Mouse (Mus musculus) hindbrain, embryonic 13.5 days (tissue): ENCODE data around the gene Klhl35. TPM values are rescaled to one million over a fixed set of nuclear protein-coding genes. Genes with fewer than 3 reads are reported as not detected.

Experiments
- ATAC-seq: fragments of 200-750 bp; cut with Nextera tagmentation; 2 replicates; pipeline ENCODE4 v1.8.0; 2017; ENCODE audit warnings: moderate TSS enrichment; ENCODE audit not compliant: low FRiP score
- H3K27ac ChIP-seq: fragments of 300-500 bp; sonication (generic); 2 replicates; pipeline ENCODE4 v1.5.1; 2015; ENCODE audit warnings: inconsistent platforms, mild to moderate bottlenecking, moderate library complexity
- H3K27me3 ChIP-seq: fragments of 300-500 bp; sonication (generic); 2 replicates; pipeline ENCODE4 v1.6.1; 2015; ENCODE audit warnings: mild to moderate bottlenecking, inconsistent platforms
- H3K36me3 ChIP-seq: fragments of 300-500 bp; sonication (generic); 2 replicates; pipeline ENCODE4 v1.6.1; 2015; ENCODE audit warnings: mild to moderate bottlenecking, inconsistent platforms
- H3K4me1 ChIP-seq: fragments of 300-500 bp; sonication (generic); replicated peaks from 2 replicates; pipeline ENCODE4 v1.6.1; 2015; ENCODE audit warnings: inconsistent platforms
- H3K4me2 ChIP-seq: fragments of 300-500 bp; sonication (generic); 2 replicates; pipeline ENCODE4 v1.6.1; 2015; ENCODE audit warnings: inconsistent platforms, mild to moderate bottlenecking, moderate library complexity
- H3K4me3 ChIP-seq: fragments of 300-500 bp; sonication (generic); 2 replicates; pipeline ENCODE4 v1.5.1; 2015; ENCODE audit warnings: mild to moderate bottlenecking, inconsistent platforms
- H3K9ac ChIP-seq: fragments of 300-500 bp; sonication (generic); 2 replicates; pipeline ENCODE4 v1.6.1; 2015; ENCODE audit warnings: mild to moderate bottlenecking, inconsistent platforms
- H3K9me3 ChIP-seq: fragments of 300-500 bp; sonication (generic); 2 replicates; pipeline ENCODE4 v1.6.1; 2016; ENCODE audit warnings: inconsistent platforms
- WGBS: fragments of 180-500 bp; shearing (Covaris S2); methylation state at CpG from one replicate; pipeline ENCODE4 v1.1.7; 2015; 5-methylcytosine and 5-hydroxymethylcytosine counted together
- polyA plus RNA-seq: library from polyadenylated mRNA; unstranded; fragments of >200 nt; fragmentation: Nextera tagmentation; extraction: Ambion mirVana; gene quantifications from 2 replicates; pipeline ENCODE4 v1.2.1, GENCODE M21; 2015

Gene Klhl35
- 7.4 and 12.2 TPM in 2 replicates for polyA plus RNA-seq

DNA sequence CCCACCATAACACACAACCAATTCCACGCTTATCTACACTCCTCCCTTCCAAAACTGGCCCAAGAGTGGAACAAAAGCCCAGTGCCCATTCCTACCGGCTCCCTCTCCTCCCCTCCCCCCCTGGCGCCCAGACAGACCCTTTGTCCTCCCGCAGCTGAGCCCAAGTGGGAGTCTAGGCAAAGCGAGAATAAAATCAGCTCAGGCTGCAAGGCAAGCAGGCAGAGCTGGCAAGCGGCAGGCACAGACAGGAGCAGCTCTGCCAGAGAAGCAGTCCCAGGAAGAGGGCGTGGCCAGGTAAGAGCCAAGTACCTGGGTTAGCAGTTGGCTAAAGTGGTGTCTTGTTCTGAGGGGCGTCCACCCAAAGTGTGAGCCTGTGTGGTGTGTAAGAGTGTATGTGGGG, at the start of gene Klhl35:
TSS of gene Klhl35 (plus strand) at position 194 of the 400 bp plus-strand sequence.
- Histone ChIP-seq H3K36me3 (peaks cover 20% of the 10 kb centered on the region), H3K4me3 (peak within 1 kb of the TSS; percentile 22), H3K27me3 (no peaks in the 10 kb centered on the region), H3K27ac (peak within 1 kb of the TSS; percentile 80), H3K4me1 (peaks cover 56% of the 10 kb centered on the region), H3K9me3 (no peaks in the 10 kb centered on the region), H3K9ac (peak within 1 kb of the TSS; percentile 69), H3K4me2 (peak within 1 kb of the TSS; percentile 72)
- no peak for ATAC-seq
- 14% methylated on average over 8 of the region's 8 CpGs for WGBS

DNA sequence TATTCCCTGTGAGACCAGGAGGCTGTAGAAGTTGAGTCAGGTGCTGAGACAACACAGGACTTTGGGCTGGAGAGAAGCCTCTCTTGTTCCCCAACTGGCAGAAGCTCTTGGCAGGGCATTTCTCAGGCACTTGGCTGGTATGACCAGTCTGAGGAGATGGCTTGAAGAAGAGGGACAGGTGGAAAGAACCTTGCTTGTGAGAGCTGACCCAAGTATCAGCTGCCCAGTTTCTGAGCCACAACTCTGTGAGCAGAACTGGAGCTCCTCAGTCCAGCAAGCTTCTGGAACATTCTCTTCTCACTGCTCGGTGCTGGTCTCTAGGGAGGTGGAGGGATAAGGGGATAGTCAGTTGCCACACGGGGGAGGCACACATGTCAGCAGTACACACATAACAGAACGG, 46.5 kb upstream of the Klhl35 start:
- Histone ChIP-seq H3K4me2 (no peak overlapping the region), H3K9me3 (no peaks in the 10 kb centered on the region), H3K4me1 (peaks cover 22% of the 10 kb centered on the region), H3K27me3 (no peaks in the 10 kb centered on the region), H3K4me3 (no peak overlapping the region), H3K27ac (no peak overlapping the region), H3K9ac (no peak overlapping the region), H3K36me3 (peaks cover 26% of the 10 kb centered on the region)
- no peak for ATAC-seq
- WGBS, result 81% methylated on average over 3 of the region's 3 CpGs

DNA sequence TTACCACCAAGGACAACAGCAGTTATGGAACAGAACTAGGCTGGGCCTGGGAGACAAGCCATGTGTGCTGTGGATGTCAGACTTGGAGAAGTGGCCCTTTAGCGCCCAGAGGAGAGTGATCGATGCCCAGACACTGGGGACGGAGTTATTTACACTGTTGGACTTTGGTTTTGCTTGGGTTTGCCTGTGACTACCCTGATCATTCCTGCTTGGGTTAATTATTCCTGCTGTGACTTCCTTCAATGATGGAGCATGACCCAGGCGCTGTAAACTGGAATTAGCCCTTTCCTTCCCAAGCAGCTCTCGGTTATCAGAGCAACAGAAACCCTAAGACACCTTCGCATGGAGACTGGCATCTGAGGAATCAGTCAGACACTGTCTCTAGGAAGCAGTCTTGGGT, 44.8 kb upstream of the Klhl35 start:
- no peak overlapping the region for H3K9ac ChIP-seq
- 87% methylated on average over 6 of the region's 6 CpGs for WGBS
- peaks cover 25% of the 10 kb centered on the region for H3K36me3 ChIP-seq
- no peak overlapping the region for H3K27ac ChIP-seq
- peaks cover 32% of the 10 kb centered on the region for H3K4me1 ChIP-seq
- H3K27me3 ChIP-seq, result no peaks in the 10 kb centered on the region
- no peak overlapping the region for H3K4me3 ChIP-seq
- no peaks in the 10 kb centered on the region for H3K9me3 ChIP-seq
- no peak for ATAC-seq
- H3K4me2 ChIP-seq, result no peak overlapping the region

DNA sequence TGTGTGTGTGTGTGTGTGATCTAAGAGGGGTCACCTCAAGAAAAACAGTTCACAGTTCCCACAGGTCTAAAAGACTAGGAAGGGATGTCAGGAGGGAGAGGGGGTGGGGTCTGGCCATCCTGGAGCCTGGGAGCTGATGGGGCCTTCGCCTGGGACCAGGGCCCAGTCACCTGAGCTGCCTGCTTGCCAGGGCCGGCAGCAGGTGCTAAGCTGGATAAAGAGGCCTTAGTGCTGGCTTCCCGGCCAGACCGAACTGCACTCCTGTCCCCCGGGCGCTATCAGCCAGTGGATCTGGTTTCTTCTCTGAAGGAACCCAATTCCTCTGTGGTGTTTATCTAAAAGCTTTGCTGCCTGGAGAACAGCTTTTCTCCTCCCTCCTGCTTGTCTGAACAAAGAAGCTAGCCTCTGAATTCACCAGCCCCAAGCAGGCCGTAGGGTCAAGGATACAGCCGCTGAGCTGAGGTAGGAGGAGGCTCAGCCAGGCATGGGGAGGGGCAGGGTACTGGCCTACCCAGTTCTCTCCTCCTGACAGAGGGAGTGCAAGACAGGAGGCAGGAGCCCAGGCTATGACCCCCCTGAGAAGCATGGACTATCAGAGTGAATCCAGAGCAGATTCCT, 41.2 kb upstream of the Klhl35 start:
- Histone ChIP-seq H3K9me3 (no peaks in the 10 kb centered on the region), H3K9ac (no peak overlapping the region)
- ATAC-seq, result 0 out of 2 replicates have a peak, but pooled peaks have one; percentile 34

DNA sequence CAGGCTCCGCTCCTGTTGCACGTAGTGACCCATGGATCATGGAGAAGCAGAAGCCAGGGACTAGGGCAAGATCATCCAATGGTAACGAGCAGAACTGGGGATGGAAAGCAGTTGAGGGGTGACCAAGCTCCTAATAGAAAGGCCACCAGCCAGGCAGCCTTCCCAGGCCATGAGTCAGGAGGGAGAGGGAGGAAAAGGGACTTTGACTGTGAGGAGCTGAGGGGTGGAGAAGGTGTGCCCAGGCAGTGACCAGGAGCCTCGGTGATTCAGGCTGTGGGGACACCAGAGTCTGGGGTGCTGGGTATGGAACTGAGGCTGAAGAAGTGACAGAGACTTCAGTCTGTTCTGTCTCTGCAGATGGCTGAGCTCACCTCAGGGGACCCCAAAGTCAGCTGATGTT, 40.1 kb upstream of the Klhl35 start:
- H3K4me3 ChIP-seq, result no peak overlapping the region
- no peaks in the 10 kb centered on the region for H3K27me3 ChIP-seq
- peak overlapping the region; percentile 35; the same call in 1 of the 2 replicates for H3K27ac ChIP-seq
- 78% methylated on average over 4 of the region's 4 CpGs for WGBS
- H3K4me2 ChIP-seq, result no peak overlapping the region
- peak overlapping the region; percentile 2; the same call in 1 of the 2 replicates for H3K9ac ChIP-seq
- H3K36me3 ChIP-seq, result peaks cover 34% of the 10 kb centered on the region
- no peak for ATAC-seq
- no peaks in the 10 kb centered on the region for H3K9me3 ChIP-seq
- H3K4me1 ChIP-seq, result peaks cover 50% of the 10 kb centered on the region

More for the DNA sequence above, 41.2 kb upstream of the Klhl35 start:
- Histone ChIP-seq H3K36me3 (peaks cover 34% of the 10 kb centered on the region), H3K27ac (peak overlapping the region; percentile 76), H3K4me2 (no peak overlapping the region), H3K4me3 (no peak overlapping the region), H3K27me3 (no peaks in the 10 kb centered on the region), H3K4me1 (peaks cover 54% of the 10 kb centered on the region)
- 44% methylated on average over 8 of the region's 8 CpGs for WGBS

DNA sequence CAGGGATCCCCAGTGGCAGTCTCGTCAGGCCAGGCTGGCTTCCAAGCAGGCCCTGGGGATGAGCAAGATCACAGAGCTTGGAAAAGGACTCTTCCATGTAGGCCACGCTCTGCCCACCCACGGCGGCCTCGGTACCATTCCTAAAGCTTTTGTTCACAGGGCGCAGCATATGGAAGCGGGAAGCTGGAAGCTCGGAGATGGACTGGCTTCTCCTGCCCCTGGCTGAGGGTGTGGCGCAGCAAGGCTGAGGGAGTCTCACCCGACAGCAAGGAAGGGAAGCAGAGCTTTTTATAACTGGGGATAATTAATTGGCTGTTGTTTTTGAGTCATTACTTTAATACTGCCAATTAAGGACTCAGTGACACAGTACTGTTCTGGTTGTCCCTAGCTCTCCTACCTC, 38.8 kb upstream of the Klhl35 start:
- no peak overlapping the region for H3K9ac ChIP-seq
- H3K27ac ChIP-seq, result no peak overlapping the region; the same call in 1 of the 2 replicates
- H3K4me1 ChIP-seq, result peaks cover 52% of the 10 kb centered on the region
- 56% methylated on average over 10 of the region's 10 CpGs for WGBS
- no peaks in the 10 kb centered on the region for H3K27me3 ChIP-seq
- H3K36me3 ChIP-seq, result peaks cover 34% of the 10 kb centered on the region
- no peak for ATAC-seq
- no peaks in the 10 kb centered on the region for H3K9me3 ChIP-seq
- H3K4me3 ChIP-seq, result no peak overlapping the region
- H3K4me2 ChIP-seq, result no peak overlapping the region

DNA sequence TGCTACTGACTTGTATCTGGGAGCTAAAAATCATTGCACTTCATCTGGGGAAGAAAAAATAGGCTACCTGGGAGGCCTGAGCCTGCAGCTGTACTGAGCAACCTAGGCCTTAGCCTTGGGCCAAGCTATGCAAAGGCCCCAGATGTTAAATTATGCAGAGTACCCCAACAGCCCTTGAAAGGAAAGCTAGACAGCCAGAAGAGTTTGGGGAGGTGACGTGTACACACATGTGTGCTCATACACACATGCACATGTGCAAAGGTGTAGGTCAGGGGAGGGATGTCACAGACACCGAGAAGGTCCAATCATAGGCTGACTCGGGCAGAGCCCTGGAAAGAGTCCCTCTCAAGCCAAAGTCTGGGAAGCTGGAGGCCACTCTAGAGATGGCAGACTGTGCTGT, 37.8 kb upstream of the Klhl35 start:
- no peaks in the 10 kb centered on the region for H3K27me3 ChIP-seq
- H3K4me1 ChIP-seq, result peaks cover 57% of the 10 kb centered on the region
- H3K9me3 ChIP-seq, result no peaks in the 10 kb centered on the region
- H3K9ac ChIP-seq, result no peak overlapping the region
- no peak for ATAC-seq
- no peak overlapping the region for H3K27ac ChIP-seq
- peaks cover 34% of the 10 kb centered on the region for H3K36me3 ChIP-seq
- WGBS, result 91% methylated on average over 3 of the region's 3 CpGs
- no peak overlapping the region for H3K4me2 ChIP-seq
- H3K4me3 ChIP-seq, result no peak overlapping the region

DNA sequence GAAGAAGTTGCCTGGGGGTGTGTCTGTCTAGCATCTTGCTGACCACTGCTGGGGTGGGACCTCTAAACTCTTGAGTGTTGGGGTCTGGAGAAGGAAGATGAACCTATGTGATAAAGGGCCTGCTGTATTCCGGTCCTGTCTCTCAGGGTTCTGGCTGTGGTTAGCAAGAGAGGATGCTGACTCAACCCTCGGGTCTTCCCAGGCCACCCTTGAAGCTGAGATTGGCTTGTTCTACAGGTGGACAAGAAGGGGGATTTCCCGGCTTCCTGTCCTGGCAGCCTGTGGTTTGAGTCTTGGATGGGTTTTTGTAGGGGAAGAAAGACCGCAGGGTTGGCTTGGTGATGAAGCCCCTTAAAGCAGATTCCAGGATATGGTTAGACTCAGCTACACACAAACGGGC, 37.0 kb upstream of the Klhl35 start:
- ATAC-seq, result no peak
- peaks cover 56% of the 10 kb centered on the region for H3K4me1 ChIP-seq

DNA sequence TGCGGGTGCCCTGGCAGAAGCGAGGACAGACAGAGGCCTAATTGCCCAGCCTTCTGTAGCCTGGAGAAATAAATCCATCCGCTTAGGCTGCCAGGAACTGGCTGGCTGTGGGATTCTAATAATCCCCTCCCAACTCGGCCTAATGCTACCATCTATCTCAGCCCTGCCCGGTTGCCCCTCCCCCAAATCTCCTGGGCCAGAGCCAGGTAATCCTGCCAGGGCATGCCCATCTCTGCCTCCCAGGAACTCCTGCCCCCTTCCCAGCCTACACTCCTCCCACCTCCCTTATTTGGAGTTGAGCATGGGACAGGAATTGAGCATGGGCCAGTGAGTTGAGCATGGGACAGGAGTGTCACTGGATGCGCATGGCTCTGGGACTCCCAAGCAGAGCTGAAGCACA, 36.0 kb upstream of the Klhl35 start:
- Histone ChIP-seq H3K9me3 (no peaks in the 10 kb centered on the region), H3K9ac (no peak overlapping the region), H3K4me1 (peaks cover 56% of the 10 kb centered on the region), H3K4me3 (no peak overlapping the region), H3K27me3 (no peaks in the 10 kb centered on the region), H3K36me3 (peaks cover 28% of the 10 kb centered on the region), H3K4me2 (no peak overlapping the region), H3K27ac (peak overlapping the region; percentile 67)
- WGBS, result 55% methylated on average over 6 of the region's 6 CpGs
- ATAC-seq, result no peak

More for the DNA sequence above, 37.0 kb upstream of the Klhl35 start:
- no peak overlapping the region for H3K4me2 ChIP-seq
- no peak overlapping the region for H3K9ac ChIP-seq
- no peak overlapping the region for H3K27ac ChIP-seq
- no peaks in the 10 kb centered on the region for H3K27me3 ChIP-seq
- H3K4me3 ChIP-seq, result no peak overlapping the region
- H3K9me3 ChIP-seq, result no peaks in the 10 kb centered on the region
- H3K36me3 ChIP-seq, result peaks cover 33% of the 10 kb centered on the region
- WGBS, result 91% methylated on average over 5 of the region's 5 CpGs

DNA sequence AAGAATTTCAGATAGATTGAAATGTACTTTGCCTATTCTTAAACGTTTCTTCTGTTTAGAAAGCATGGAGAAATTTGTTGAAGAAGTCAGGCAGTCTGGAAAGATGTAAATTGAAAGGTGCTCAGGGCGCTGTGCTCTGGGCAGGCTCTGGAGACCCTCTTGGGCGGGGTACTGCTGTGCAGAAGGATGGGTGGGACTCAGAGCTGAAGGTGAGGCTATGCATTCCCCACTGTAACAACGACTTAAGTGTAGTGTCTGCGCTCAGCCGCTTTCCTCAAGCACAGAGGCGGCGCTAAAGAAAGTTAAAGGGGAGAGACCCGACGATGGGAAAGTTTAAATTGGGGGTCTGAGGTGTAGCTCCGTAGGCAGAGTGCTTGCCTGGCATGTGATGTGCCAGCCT, 35.6 kb upstream of the Klhl35 start:
- 76% methylated on average over 11 of the region's 11 CpGs for WGBS
- peaks cover 23% of the 10 kb centered on the region for H3K36me3 ChIP-seq
- ATAC-seq, result no peak
- no peaks in the 10 kb centered on the region for H3K27me3 ChIP-seq
- H3K27ac ChIP-seq, result peak overlapping the region; percentile 67; the same call in 1 of the 2 replicates
- no peak overlapping the region for H3K9ac ChIP-seq
- no peaks in the 10 kb centered on the region for H3K9me3 ChIP-seq
- peaks cover 56% of the 10 kb centered on the region for H3K4me1 ChIP-seq
- H3K4me2 ChIP-seq, result no peak overlapping the region
- no peak overlapping the region for H3K4me3 ChIP-seq

DNA sequence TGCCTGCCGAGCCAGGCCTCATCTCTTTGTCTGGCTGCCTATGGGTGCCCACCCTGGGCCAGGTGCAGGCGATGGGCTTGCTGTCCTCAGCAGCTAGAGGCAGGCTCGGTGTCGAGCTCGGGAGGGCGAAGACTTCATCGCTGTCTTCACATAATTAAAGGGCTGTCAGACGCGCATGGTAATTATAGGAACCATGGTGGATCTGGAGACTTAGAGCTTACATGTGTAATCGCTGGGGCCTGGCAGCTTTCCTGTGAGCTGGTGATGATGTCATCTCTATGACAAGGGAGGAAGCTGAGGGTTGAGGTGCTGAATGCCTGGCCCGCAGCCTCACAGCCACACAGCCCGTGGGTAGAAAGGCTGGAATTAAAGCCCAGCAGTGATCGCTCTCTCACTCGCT, 33.6 kb upstream of the Klhl35 start:
- no peak; the same call in 1 of the 2 replicates for ATAC-seq
- Histone ChIP-seq H3K36me3 (peaks cover 11% of the 10 kb centered on the region; the same call in 1 of the 2 replicates), H3K27ac (peak overlapping the region; percentile 79), H3K9me3 (no peaks in the 10 kb centered on the region), H3K4me3 (no peak overlapping the region), H3K4me1 (peaks cover 65% of the 10 kb centered on the region), H3K4me2 (no peak overlapping the region), H3K9ac (peak overlapping the region; percentile 43; the same call in 1 of the 2 replicates), H3K27me3 (no peaks in the 10 kb centered on the region)
- 44% methylated on average over 14 of the region's 14 CpGs for WGBS

DNA sequence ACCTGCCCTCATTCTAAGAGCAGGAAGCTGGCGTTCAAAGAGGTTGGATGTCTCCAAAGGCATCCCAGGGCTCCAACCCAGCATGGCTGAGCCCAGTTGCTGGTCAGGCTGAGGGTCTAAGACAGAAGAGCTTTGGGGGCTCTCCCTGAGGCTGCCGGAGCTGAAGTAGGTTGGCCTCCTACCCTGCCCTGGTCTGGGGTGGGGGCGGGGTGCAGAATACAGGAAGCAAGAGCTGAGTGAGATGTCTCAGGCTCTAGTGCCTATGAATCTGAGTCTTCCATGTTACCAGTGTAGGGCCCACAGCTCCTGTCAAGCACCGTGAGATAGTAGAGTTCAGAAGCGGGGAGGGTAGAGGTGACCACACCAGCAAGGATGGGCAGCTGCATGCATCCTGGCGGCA, 32.9 kb upstream of the Klhl35 start:
- H3K9ac ChIP-seq, result 0 out of 2 replicates have a peak overlapping the region, but pooled peaks have one; percentile 2
- 92% methylated on average over 6 of the region's 6 CpGs for WGBS
- no peak for ATAC-seq

More for the DNA sequence above, 32.9 kb upstream of the Klhl35 start:
- H3K36me3 ChIP-seq, result peaks cover 10% of the 10 kb centered on the region; the same call in 1 of the 2 replicates
- no peaks in the 10 kb centered on the region for H3K27me3 ChIP-seq
- no peak overlapping the region for H3K4me3 ChIP-seq
- H3K27ac ChIP-seq, result peak overlapping the region; percentile 79; the same call in 1 of the 2 replicates
- peaks cover 63% of the 10 kb centered on the region for H3K4me1 ChIP-seq
- H3K9me3 ChIP-seq, result no peaks in the 10 kb centered on the region
- no peak overlapping the region for H3K4me2 ChIP-seq
